Comparison of ENCODE assay signal across 8 mouse cellular contexts in the genomic region with DNA sequence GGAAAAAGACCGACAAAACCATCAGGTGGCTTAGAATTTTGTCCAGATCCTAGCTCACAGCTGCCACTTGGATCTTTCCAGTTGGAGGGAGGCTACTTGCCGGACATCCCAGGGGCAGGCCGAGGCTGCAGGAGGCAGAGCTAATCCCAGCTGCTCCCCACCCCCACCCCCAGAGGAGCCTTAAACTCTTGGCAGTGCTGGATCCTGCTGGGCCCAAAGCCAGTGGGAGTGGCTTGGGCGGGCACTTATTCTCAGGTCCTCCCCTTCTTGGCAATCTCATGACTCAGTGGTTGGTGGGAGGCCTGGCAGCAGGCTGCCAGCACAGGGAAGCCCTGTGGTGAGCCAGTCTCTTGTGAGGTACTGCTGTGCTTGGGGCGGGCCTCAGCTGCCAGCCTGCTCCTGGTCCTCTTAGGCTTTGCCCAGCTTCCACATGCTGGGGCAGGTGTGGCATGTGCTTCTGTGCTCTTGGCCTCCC. TPM values are rescaled to one million over a fixed set of nuclear protein-coding genes. Genes with fewer than 3 reads are reported as not detected.
A peak's percentile ranks its signal among the peaks of the same experiment; 100 is the strongest.
DNase-seq lines count a peak whose midpoint lies in the region; ATAC-seq and TF ChIP-seq lines count a peak whose summit lies in the region.

No protein-coding gene starts in this region.

- CTCF ChIA-PET in Patski (lab: Charles Lee): interaction anchor here (1.0 to 1.7 kb wide), 4 partner anchors 15 to 99 kb away, joined by 3 to 5 read pairs (median 4); no protein-coding TSS in a partner anchor

- peak; percentile 74 for ATAC-seq in Patski
- ATAC-seq in hindbrain, embryonic 15.5 days (ENCODE audit: low FRiP score, low read depth): peak; percentile 77
- ATAC-seq in monocyte, adult 5-6 weeks (replicated peaks; ENCODE audit: insufficient number of reproducible peaks, low FRiP score, low TSS enrichment, poor library complexity, severe bottlenecking): no peak

- peak; percentile 96 for DNase-seq in Patski (ENCODE audit: low read depth, low spot score)
- DNase-seq in cerebellum, postnatal 25 days: peak; percentile 86 to 91
- peak; percentile 90 for DNase-seq in gastrocnemius, adult 2 months
- DNase-seq in left cerebral cortex, adult 11 months (ENCODE audit: low spot score): peak; percentile 78
- DNase-seq in lung, postnatal 36 days: peak; percentile 96
- peak; percentile 93 to 94 for DNase-seq in right cerebral cortex, postnatal 10 days (ENCODE audit: low spot score in 2 of 2)

- H3K27me3 ChIP-seq in Patski: no peaks in the 10 kb centered on the region
- no peaks in the 10 kb centered on the region for H3K27me3 ChIP-seq in hindbrain, embryonic 15.5 days

- in situ Hi-C loops in Patski (cut with MboI; ENCODE audit: low pct_unique_long_range_greater_than_20kb): no loop called here

- no peak overlapping the region for H3K4me2 ChIP-seq in hindbrain, embryonic 15.5 days

- intact Hi-C loops in gastrocnemius, adult 2 months (cut with DNase I): no loop called here

- peaks cover 85% of the 10 kb centered on the region for H3K4me1 ChIP-seq in hindbrain, embryonic 15.5 days (replicated peaks)

- H3K4me3 ChIP-seq in gastrocnemius, adult 2 months: 0 out of 2 replicates have a peak overlapping the region, but pooled peaks have one; percentile 7
- H3K4me3 ChIP-seq in hindbrain, embryonic 15.5 days: no peak overlapping the region

- H3K9me3 ChIP-seq in hindbrain, embryonic 15.5 days: no peaks in the 10 kb centered on the region

- peaks cover 3% of the 10 kb centered on the region; the same call in 1 of the 2 replicates for H3K36me3 ChIP-seq in hindbrain, embryonic 15.5 days

- H3K9ac ChIP-seq in hindbrain, embryonic 15.5 days: no peak overlapping the region

- H3K27ac ChIP-seq in gastrocnemius, adult 2 months: peak overlapping the region; percentile 88
- peak overlapping the region; percentile 53; the same call in 1 of the 2 replicates for H3K27ac ChIP-seq in hindbrain, embryonic 15.5 days (replicated peaks)

- no peak for TF ChIP-seq CTCF in Patski (IDR thresholded peaks at IDR 0.05)
- no peak for TF ChIP-seq CTCF in gastrocnemius, adult 2 months (IDR thresholded peaks at IDR 0.05)

- 2% methylated on average over 5 of the region's 5 CpGs for WGBS in hindbrain, embryonic 15.5 days

- POLR2A ChIA-PET in Patski (lab: Charles Lee): interaction anchor here (1.1 to 2.1 kb wide), 3 partner anchors 10 to 21 kb away, joined by 3 to 5 read pairs (median 4); no protein-coding TSS in a partner anchor

RNA-seq across cellular contexts. Expression of a gene that starts 10.8 kb away (rescaled TPM):
- polyA plus RNA-seq in Patski (2021): 45.5 TPM
- total RNA-seq in gastrocnemius, adult 2 months (2021): 10 to 100 TPM in 1 of 2 experiments, 1 to 10 TPM in 1; 9.9 to 10.1 TPM
- 90.6 and 93.2 TPM in 2 replicates for polyA plus RNA-seq in hindbrain, embryonic 15.5 days (2015; fragmentation: Nextera tagmentation; extraction: Ambion mirVana)
- total RNA-seq in monocyte, adult 5-6 weeks (2017): 3.5 to 14.6 TPM (median 9.2 TPM) in 3 replicates

RNA-seq across cellular contexts. Expression of a gene that starts 17.8 kb away (rescaled TPM):
- not detected for polyA plus RNA-seq in Patski (2021)
- total RNA-seq in gastrocnemius, adult 2 months (2021): under 1 TPM in 1 of 2 experiments, not detected in 1; 0.98 TPM
- polyA plus RNA-seq in hindbrain, embryonic 15.5 days (2015; fragmentation: Nextera tagmentation; extraction: Ambion mirVana): 2.6 and 2.7 TPM in 2 replicates
- not detected in 3 replicates for total RNA-seq in monocyte, adult 5-6 weeks (2017)

RNA-seq across cellular contexts. Expression of a gene that starts 27.0 kb away (rescaled TPM):
- not detected for polyA plus RNA-seq in Patski (2021)
- total RNA-seq in gastrocnemius, adult 2 months (2021): 1 to 10 TPM in 1 of 2 experiments, under 1 TPM in 1; 0.56 to 1.1 TPM
- polyA plus RNA-seq in hindbrain, embryonic 15.5 days (2015; fragmentation: Nextera tagmentation; extraction: Ambion mirVana): 1.1 and 2.2 TPM in 2 replicates
- 0.76 to 1.8 TPM in 2 of 3 replicates, not detected in the other for total RNA-seq in monocyte, adult 5-6 weeks (2017)

RNA-seq across cellular contexts. Expression of a gene that starts 39.5 kb away (rescaled TPM):
- polyA plus RNA-seq in Patski (2021): not detected
- total RNA-seq in gastrocnemius, adult 2 months (2021): not detected
- 0.14 and 0.22 TPM in 2 replicates for polyA plus RNA-seq in hindbrain, embryonic 15.5 days (2015; fragmentation: Nextera tagmentation; extraction: Ambion mirVana)
- not detected in 3 replicates for total RNA-seq in monocyte, adult 5-6 weeks (2017)

RNA-seq across cellular contexts. Expression of a gene that starts 55.8 kb away (rescaled TPM):
- 43.1 TPM for polyA plus RNA-seq in Patski (2021)
- 10 to 100 TPM; 21.2 to 25.5 TPM for total RNA-seq in gastrocnemius, adult 2 months (2021)
- 49.2 and 51.0 TPM in 2 replicates for polyA plus RNA-seq in hindbrain, embryonic 15.5 days (2015; fragmentation: Nextera tagmentation; extraction: Ambion mirVana)
- 6.6 to 12.3 TPM (median 7.7 TPM) in 3 replicates for total RNA-seq in monocyte, adult 5-6 weeks (2017)
